Mouse (Mus musculus) kidney, postnatal 10 days (tissue): Measurements from ENCODE around the gene Tmem135.
A peak's percentile ranks its signal among the peaks of the same experiment; 100 is the strongest.
"Not testable (repeated sequence)": the region's sequence is repeated elsewhere in the genome, so short reads cannot be mapped to it uniquely, and the experiment has no call there.

ENCODE experiments used
- DNase-seq: peaks from one replicate; pipeline ENCODE4 v3.0.0; 2021; ENCODE audit warnings: mixed read lengths

Gene Tmem135

GRCm38 (mm10) chr7:89317088-89317487, 86.9 kb downstream of the Tmem135 start:
- DNase-seq: not testable (repeated sequence)

DNA sequence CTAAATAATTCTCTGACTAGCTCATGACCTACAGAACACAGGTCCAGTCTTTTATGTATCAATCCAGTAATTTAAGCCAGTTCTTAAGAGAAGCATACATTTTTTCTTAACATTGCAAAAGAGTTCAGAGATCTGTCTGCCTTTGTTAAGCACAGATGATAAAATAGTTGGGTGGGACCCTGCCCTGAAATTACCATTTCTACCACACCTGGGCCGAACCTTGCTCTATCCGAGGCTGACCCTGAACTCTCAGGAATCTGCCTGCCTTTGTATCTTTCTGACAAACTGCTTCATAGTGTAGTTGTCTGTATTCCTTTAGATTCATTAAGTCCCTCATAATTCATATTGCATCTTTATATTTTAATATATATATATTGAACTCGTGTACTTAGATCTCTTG, 87.9 kb downstream of the Tmem135 start:
- DNase-seq: no peak

DNA sequence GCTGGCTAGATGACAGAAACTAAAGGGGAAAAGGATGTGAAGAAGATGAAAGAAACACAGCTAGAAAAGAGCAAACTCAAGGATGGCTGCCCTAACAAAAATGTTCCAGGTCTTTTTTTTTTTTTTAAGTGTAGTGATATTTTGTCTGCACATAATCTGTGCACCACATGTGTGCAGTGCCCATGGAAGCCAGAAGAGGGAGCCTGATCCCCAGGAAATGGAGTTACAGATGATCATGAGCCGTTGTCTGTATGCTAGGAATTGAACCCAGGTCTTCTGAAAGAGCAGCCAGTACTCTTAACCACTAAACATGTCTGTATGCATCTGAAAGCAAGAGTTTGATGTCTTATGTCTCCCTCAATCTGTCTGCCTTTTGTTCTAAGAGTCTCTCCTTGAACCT, 92.5 kb downstream of the Tmem135 start:
- DNase-seq: no peak

DNA sequence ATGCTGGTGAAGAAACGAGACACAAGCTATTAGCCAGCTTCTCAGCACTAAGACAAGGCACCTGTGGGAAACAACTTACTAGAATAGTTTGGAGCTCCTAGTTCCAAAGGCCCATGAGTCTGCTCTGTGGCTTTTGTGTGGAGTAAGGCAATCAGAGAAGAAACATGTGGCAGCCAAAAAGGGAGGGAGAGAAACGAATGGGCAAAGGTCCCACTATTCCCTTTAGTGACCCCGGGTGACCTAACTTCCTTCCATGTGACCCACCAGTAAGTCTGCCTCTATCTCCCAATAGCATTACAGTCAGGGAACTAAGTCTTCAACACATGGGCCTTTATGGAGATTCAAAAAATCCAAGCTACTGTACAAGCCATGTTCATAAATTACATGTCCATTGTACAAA, 95.1 kb downstream of the Tmem135 start:
- no peak for DNase-seq

GRCm38 (mm10) chr7:89308238-89308637, 95.8 kb downstream of the Tmem135 start:
- DNase-seq: no peak

DNA sequence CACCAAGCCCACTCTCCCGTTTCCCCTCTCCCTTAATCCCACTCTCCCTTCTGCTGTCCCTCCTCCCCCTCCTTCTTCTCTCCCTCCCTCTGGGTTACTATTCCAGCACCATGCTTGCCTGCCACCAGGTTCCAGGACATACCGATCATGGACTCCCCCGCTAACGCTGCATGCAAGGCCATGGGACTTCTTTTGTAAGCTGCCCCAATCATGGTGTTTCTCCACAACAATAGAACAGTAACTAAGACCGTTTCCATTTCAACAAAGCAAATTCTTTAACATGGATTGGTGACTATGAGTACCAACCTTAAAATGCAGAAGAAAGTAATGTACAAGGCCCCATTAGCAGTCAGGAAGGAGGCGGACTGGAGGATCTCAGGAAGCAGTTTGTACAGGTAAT, 97.2 kb downstream of the Tmem135 start:
- no peak for DNase-seq

- DNase-seq: no peak
Observed at GRCm38 (mm10) chr7:89304958-89305357, 99.1 kb downstream of the Tmem135 start.

DNA sequence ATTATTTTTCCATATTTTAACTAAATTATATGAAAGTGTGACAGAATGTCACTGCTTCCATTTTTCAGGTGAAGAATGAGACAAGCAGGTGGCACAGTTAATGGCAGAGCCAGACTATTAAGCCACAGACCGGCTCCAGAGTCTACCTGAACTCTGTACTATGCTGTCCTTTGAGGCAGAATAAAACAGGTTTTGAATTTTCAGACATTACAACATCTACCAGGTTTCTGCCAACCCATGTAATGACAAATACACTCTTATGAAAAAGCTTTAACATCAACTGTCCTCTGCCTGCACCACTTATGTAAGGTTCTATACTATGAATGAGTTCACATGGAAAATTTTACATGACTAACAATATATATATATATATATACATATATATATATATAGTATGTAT, 100.3 kb downstream of the Tmem135 start:
- DNase-seq: no peak

- no peak for DNase-seq
Observed at GRCm38 (mm10) chr7:89298911-89299458, 105.0 kb downstream of the Tmem135 start.

- no peak for DNase-seq
Observed at GRCm38 (mm10) chr7:89296941-89297340, 107.1 kb downstream of the Tmem135 start.

GRCm38 (mm10) chr7:89282664-89283063, 121.4 kb downstream of the Tmem135 start:
- DNase-seq: peak; percentile 19

DNA sequence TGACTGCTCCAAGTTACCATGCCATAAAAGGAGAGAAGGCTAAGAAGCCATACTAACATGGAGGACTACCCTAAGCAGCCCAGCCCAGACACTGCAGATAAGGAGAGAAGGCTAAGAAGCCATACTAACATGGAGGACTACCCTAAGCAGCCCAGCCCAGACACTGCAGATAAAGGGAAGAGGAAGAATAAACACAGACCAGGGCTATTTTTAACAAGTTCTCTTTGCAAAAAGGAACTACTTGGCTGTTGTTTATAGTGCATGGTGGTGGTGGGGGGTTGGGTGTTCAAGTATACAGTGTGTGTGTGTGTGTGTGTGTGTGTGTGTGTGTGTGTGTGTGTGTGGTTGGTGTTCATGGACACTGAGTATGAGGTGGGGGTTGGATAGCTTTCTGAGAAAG, 133.6 kb downstream of the Tmem135 start:
- not testable (repeated sequence) for DNase-seq

DNA sequence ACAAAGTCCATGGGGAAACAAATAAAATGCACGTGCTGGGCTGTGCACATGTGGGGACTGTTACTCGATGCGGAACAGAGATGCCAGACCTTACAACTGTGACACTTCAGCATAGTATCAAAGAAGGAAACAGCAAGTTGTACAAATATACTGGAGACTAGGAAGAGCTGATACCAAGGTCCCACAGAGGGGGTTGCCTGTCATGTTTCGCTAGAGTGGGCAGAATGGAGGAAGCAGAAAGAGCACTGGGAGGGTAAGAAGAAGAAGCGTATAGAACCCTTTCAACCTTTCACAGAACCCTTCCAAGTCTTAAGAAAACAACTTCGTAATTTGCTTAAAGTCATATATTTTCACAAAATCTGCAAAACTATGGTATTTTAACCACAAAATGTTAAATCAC, 134.2 kb downstream of the Tmem135 start:
- no peak for DNase-seq

DNA sequence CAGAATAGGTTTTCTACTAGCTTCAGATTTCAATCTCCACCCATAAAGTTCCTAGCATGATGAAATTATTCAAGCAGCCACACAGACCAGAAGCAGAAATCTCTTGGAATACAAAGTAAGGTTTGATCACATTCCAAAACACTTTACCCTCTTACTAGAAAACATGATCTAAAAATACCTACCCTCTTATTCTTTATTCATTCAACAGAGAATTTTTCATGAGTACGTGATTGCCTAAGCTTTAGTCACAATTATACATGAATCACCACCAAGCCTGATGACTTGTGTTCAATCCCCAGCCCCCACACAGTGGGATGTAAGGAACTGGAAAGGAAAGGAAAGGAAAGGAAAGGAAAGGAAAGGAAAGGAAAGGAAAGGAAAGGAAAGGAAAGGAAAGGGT, 136.5 kb downstream of the Tmem135 start:
- DNase-seq: no peak

GRCm38 (mm10) chr7:89266017-89266760, 137.8 kb downstream of the Tmem135 start:
- DNase-seq: peak; percentile 20

DNA sequence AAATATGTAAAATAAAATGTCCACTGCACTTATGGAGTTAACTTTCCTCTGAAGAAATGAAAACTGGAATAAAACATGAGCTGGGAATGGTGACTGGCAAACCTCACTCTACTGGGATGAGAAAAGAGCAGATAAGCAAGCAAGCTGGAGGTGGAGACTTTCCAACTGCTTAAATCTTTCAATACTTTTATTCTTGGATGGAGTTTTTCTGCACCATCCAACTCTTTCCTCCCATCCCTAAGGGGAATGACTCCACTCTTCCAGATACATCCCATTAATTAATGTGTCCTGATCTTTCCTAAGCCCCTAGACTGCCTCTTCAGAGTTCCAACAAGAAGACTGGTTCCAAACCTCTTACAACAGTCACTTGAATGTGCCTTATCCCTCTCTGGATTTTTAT, 143.1 kb downstream of the Tmem135 start:
- no peak for DNase-seq

DNA sequence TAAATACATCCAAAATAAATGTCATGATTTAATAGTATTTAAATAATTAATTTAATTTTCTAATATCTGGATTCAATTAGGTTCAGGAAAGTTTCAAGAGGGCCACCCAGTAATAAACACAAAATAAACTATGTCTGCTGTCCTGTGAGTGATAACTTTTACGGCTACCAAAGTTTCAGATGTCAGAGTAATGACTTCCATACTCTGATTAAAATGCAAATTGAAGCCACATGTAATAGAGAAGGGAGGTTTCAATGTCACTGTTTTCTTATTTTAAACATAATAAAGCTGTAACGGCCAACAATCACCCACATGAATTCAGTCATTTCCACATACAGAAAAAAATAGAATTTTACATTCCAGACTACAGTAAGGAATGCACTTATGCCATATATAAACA, 145.2 kb downstream of the Tmem135 start:
- DNase-seq: no peak

DNA sequence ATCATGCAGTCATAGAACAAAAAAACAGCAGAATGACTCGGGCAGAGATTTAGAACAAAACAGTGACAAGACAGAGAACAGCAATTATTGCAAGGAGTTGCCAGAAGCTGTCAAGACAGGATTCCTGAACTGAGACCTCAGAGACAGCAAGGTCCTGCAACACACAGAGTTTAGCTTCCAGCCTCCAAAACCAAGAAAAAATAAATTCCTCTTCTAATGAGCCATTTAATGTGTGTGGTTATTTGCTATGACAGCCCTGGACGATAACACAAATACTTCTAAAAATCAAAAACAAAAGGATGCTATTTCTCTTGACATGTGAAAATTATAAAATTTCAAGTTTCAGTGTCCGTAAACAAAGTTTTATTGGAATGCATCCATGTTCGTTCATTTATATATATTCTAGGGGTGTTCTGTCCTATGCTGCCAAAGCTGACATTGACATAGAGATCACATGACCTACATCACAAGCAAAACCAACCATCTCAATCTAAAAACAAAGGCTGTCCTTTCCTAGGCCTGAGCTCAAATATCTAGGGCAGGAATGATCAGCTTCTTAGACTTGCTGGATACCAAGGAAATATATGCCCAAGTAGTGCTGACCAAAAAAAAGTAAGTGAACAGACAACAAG, 146.0 kb downstream of the Tmem135 start:
- no peak for DNase-seq

DNA sequence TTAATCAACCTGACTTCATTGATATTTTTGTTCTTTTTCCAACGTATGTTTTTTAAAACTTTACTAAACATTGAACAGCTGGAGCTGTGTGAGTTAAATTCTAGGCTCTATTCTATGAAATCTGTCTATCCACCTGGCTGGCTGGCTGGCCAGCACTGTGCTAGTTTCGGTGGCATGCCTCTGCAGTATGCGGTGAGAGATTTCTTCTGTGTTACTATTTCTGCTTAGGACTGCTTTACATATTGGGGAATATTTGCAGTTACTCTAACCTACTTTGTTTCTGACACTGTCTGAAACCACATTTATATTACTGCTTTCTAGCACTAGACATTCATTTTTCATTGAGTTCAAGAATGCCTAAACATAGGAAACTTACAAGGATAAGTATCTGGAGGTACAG, 150.2 kb downstream of the Tmem135 start:
- DNase-seq: no peak

- DNase-seq: no peak
Observed at GRCm38 (mm10) chr7:89253317-89253716, 150.7 kb downstream of the Tmem135 start.

- DNase-seq: no peak
Observed at GRCm38 (mm10) chr7:89251880-89252453, 152.1 kb downstream of the Tmem135 start.

- peak; percentile 19 for DNase-seq
Observed at GRCm38 (mm10) chr7:89248135-89248850, 155.7 kb downstream of the Tmem135 start.

DNA sequence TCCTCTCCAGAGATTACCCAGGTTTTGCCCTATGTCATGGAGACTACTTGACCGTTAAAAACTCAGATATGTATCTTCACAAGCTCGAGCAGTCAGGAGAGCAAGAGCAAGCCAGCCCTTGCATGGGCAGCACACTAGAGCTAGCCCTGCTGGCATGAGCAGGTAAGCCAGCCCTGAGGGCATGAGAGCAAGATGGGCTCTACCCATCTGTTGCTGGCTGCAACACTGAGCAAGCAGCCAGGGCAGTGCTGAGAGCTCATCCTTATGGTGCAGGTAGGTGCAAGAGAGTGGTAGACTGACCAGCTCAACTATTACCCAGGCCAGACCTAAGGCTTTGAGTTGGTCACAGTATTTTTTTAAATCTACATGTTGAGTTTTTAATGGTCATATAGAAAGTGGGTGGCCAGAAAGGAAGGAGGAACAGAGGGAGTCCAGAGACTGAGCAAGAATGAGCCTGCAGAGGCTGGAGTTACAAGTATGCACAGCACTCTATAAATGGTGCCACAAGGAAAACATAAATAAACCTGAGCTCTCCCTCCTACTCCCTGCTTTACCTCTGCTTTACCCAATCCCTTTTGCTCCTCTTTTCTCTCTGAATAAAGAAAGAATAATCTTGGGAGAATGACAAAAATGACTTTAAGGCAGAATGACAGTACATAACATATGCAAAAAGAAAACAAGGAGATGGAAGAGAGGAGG, 156.9 kb downstream of the Tmem135 start:
- no peak for DNase-seq
